Mouse (Mus musculus): Measurements from ENCODE around the gene Iqce.
A peak's percentile ranks its signal among the peaks of the same experiment; 100 is the strongest.

Gene Iqce

GRCm38 (mm10) chr5:140639312-140639711 is 62.9 kb downstream of the Iqce start:
- no peak for DNase-seq (ENCODE audit: low spot score in 2 of 2)

GRCm38 (mm10) chr5:140638484-140638883 is 63.7 kb downstream of the Iqce start:
- no peak for DNase-seq (ENCODE audit: low spot score in 2 of 2)

GRCm38 (mm10) chr5:140637989-140638388 is 64.2 kb downstream of the Iqce start:
- no peak for DNase-seq (ENCODE audit: low spot score in 2 of 2)

GRCm38 (mm10) chr5:140637058-140637410 is 65.1 kb downstream of the Iqce start:
- DNase-seq (ENCODE audit: low spot score in 2 of 2), result no peak

- DNase-seq (ENCODE audit: low spot score in 2 of 2), result no peak
These were observed 65.7 kb downstream of the Iqce start for GRCm38 (mm10) chr5:140636316-140637057.

- DNase-seq (ENCODE audit: low spot score in 2 of 2), result peak in 1 of 2 experiments; percentile 55
These were observed 67.1 kb downstream of the Iqce start for GRCm38 (mm10) chr5:140634798-140635722.

GRCm38 (mm10) chr5:140633432-140633831 is 68.7 kb downstream of the Iqce start:
- DNase-seq (ENCODE audit: low spot score in 2 of 2), result no peak

- DNase-seq (ENCODE audit: low spot score in 2 of 2), result no peak
These were observed 73.2 kb downstream of the Iqce start for GRCm38 (mm10) chr5:140628995-140629394.

- DNase-seq (ENCODE audit: low spot score in 2 of 2), result no peak
These were observed 74.6 kb downstream of the Iqce start for GRCm38 (mm10) chr5:140627580-140627979.

GRCm38 (mm10) chr5:140624961-140625360 is 77.2 kb downstream of the Iqce start:
- no peak for DNase-seq (ENCODE audit: low spot score in 2 of 2)

- no peak for DNase-seq (ENCODE audit: low spot score in 2 of 2)
These were observed 77.9 kb downstream of the Iqce start for GRCm38 (mm10) chr5:140624238-140624637.

- no peak for DNase-seq (ENCODE audit: low spot score in 2 of 2)
These were observed 78.4 kb downstream of the Iqce start for GRCm38 (mm10) chr5:140623791-140624190.

GRCm38 (mm10) chr5:140622978-140623670 is 79.1 kb downstream of the Iqce start:
- DNase-seq (ENCODE audit: low spot score in 2 of 2), result no peak

GRCm38 (mm10) chr5:140621517-140621916 is 80.7 kb downstream of the Iqce start:
- no peak for DNase-seq (ENCODE audit: low spot score in 2 of 2)

- DNase-seq (ENCODE audit: low spot score in 2 of 2), result no peak
These were observed 81.1 kb downstream of the Iqce start for GRCm38 (mm10) chr5:140621092-140621491.

GRCm38 (mm10) chr5:140619895-140620736 is 82.1 kb downstream of the Iqce start:
- no peak for DNase-seq (ENCODE audit: low spot score in 2 of 2)

GRCm38 (mm10) chr5:140619151-140619771 is 82.9 kb downstream of the Iqce start:
- DNase-seq (ENCODE audit: low spot score in 2 of 2), result peak in 1 of 2 experiments; percentile 78

- DNase-seq (ENCODE audit: low spot score in 2 of 2), result no peak
These were observed 84.5 kb downstream of the Iqce start for GRCm38 (mm10) chr5:140617714-140618113.

GRCm38 (mm10) chr5:140616691-140617090 is 85.5 kb downstream of the Iqce start:
- no peak for DNase-seq (ENCODE audit: low spot score in 2 of 2)

- no peak for DNase-seq (ENCODE audit: low spot score in 2 of 2)
These were observed 86.1 kb downstream of the Iqce start for GRCm38 (mm10) chr5:140616110-140616503.
